Comparison of ENCODE assay signal across 8 mouse cellular contexts in genomic region chr10:71284511-71285125, GRCm38 (mm10). TPM values are rescaled to one million over a fixed set of nuclear protein-coding genes. Genes with fewer than 3 reads are reported as not detected.
DNase-seq lines count a peak whose midpoint lies in the region; ATAC-seq and TF ChIP-seq lines count a peak whose summit lies in the region.

No protein-coding gene starts in this region.

- H3K36me3 ChIP-seq in thymus, adult 2 months (ENCODE audit: control insufficient read depth, insufficient read depth, low read length) = no peaks in the 10 kb centered on the region

- no peaks in the 10 kb centered on the region for H3K27me3 ChIP-seq in cerebellum, adult 2 months (ENCODE audit: control insufficient read depth, insufficient read depth, low read length)
- H3K27me3 ChIP-seq in thymus, adult 2 months (ENCODE audit: control insufficient read depth, insufficient read depth, low read length) = no peaks in the 10 kb centered on the region

- under 1% methylated on average over 41 of the region's 41 CpGs for WGBS in cerebellum, adult 2 months
- under 1% methylated on average over 41 of the region's 41 CpGs for WGBS in thymus, adult 2 months

- peaks cover 6% of the 10 kb centered on the region; the same call in 1 of the 2 replicates for H3K4me1 ChIP-seq in cerebellum, adult 2 months (ENCODE audit: control insufficient read depth, insufficient read depth, low read length)
- H3K4me1 ChIP-seq in thymus, adult 2 months (replicated peaks; ENCODE audit: control insufficient read depth, insufficient read depth, low read length) = peaks cover 11% of the 10 kb centered on the region

- TF ChIP-seq POLR2A in cerebellum, adult 2 months (IDR thresholded peaks at IDR 0.05; ENCODE audit: borderline replicate concordance, insufficient read depth, low read length) = no peak
- no peak for TF ChIP-seq POLR2A in thymus, adult 2 months (IDR thresholded peaks at IDR 0.05; ENCODE audit: control insufficient read depth, extremely low read depth, insufficient read depth, low read length, poor library complexity)

- TF ChIP-seq CTCF in cerebellum, adult 2 months (IDR thresholded peaks at IDR 0.05; ENCODE audit: borderline replicate concordance, insufficient read depth, low read depth, low read length) = no peak
- no peak; the same call in 1 of the 2 replicates for TF ChIP-seq CTCF in thymus, adult 2 months (IDR thresholded peaks at IDR 0.05; ENCODE audit: borderline replicate concordance, control insufficient read depth, extremely low read depth, insufficient read depth, low read length, poor library complexity)

- peak overlapping the region; percentile 94 for H3K4me3 ChIP-seq in cerebellum, adult 2 months (replicated peaks; ENCODE audit: insufficient read depth, low read depth, low read length)
- peak overlapping the region; percentile 93 for H3K4me3 ChIP-seq in thymus, adult 2 months (ENCODE audit: control insufficient read depth, insufficient read depth, low read length)

- peak overlapping the region; percentile 85 for H3K27ac ChIP-seq in cerebellum, adult 2 months (ENCODE audit: insufficient read depth, low read length)
- no peak overlapping the region for H3K27ac ChIP-seq in thymus, adult 2 months (ENCODE audit: control insufficient read depth, insufficient read depth, low read length)

- peak; percentile 33 for ATAC-seq in inflammation-experienced regulatory T-cells, adult 6 months

- peak in 1 of 2 experiments; percentile 49 for DNase-seq in cerebellum, adult 2 months
- DNase-seq in cerebellum, postnatal 14 days = no peak
- DNase-seq in thymus, adult 2 months = no peak
- no peak for DNase-seq in thymus, postnatal 36 days
- peak; percentile 9 to 26 for DNase-seq in frontal cortex, postnatal 25 days (ENCODE audit: low spot score in 2 of 2)
- DNase-seq in mesoderm, embryonic 11.5 days (ENCODE audit: low read depth, low spot score) = peak; percentile 63
- DNase-seq in Muller cell, postnatal 12 days (ENCODE audit: inconsistent ontology term) = no peak

RNA-seq across cellular contexts. Expression of gene Ube2d1, which starts 0.4 kb away (rescaled TPM):
- polyA plus RNA-seq in cerebellum, adult 2 months (2012; rRNA removed) = 123 and 127 TPM in 2 replicates
- 87.8 and 90.4 TPM in 2 replicates for polyA plus RNA-seq in thymus, adult 2 months (2012; rRNA removed)
- polyA plus RNA-seq in inflammation-experienced regulatory T-cells, adult 6 months (2017; shearing (Covaris generic)) = 10 to 100 TPM; 17.3 to 22.4 (median 21.3) TPM

RNA-seq across cellular contexts. Expression of gene Tfam, which starts 46.5 kb away (rescaled TPM):
- 23.0 and 27.2 TPM in 2 replicates for polyA plus RNA-seq in cerebellum, adult 2 months (2012; rRNA removed)
- polyA plus RNA-seq in thymus, adult 2 months (2012; rRNA removed) = 12.4 and 12.6 TPM in 2 replicates
- polyA plus RNA-seq in inflammation-experienced regulatory T-cells, adult 6 months (2017; shearing (Covaris generic)) = 100 to 1,000 TPM in 1 of 3 experiments, 10 to 100 TPM in 2; 92.5 to 100 (median 93.8) TPM

Comparison
In these comparisons a context has a peak if more than half of its experiments do, and no peak if none do; other contexts are left out.
1. DNase-seq: peak in frontal cortex, postnatal 25 days (2 of 2) and mesoderm, embryonic 11.5 days (single experiment); none in cerebellum, postnatal 14 days (0 of 2), thymus, adult 2 months (single experiment), thymus, postnatal 36 days (0 of 2) and Muller cell, postnatal 12 days (single experiment).